Mouse (Mus musculus) macrophage (primary cell): ENCODE results near the gene Slc22a30. TPM values are rescaled to one million over a fixed set of nuclear protein-coding genes. Genes with fewer than 3 reads are reported as not detected.
"Not testable (repeated sequence)": the region's sequence is repeated elsewhere in the genome, so short reads cannot be mapped to it uniquely, and the experiment has no call there.

Experiments used
- H3K27ac ChIP-seq: fragments of 350-480 bp; formaldehyde crosslinking; 2 replicates; pipeline ENCODE4 v1.9.0; 2021
- H3K36me3 ChIP-seq: fragments of 350-480 bp; formaldehyde crosslinking; 2 replicates; pipeline ENCODE4 v1.9.0; 2021; ENCODE audit errors: inconsistent target
- H3K4me3 ChIP-seq: fragments of 350-480 bp; formaldehyde crosslinking; 2 replicates; pipeline ENCODE4 v1.9.0; 2021; ENCODE audit errors: inconsistent target
- H3K79me2 ChIP-seq: fragments of 350-480 bp; formaldehyde crosslinking; 2 replicates; pipeline ENCODE4 v1.9.0; 2021; ENCODE audit errors: inconsistent target
- WGBS: methylation state at CpG from one replicate; pipeline ENCODE4 v1.1.7; 2026; ENCODE audit warnings: inconsistent platforms; ENCODE audit not compliant: missing documents; 5-methylcytosine and 5-hydroxymethylcytosine counted together
- polyA plus RNA-seq: library from polyadenylated mRNA; stranded (reverse); fragments of 250-400 nt; gene quantifications from 3 replicates; pipeline ENCODE4 v1.2.4, GENCODE M21; 2018; ENCODE audit warnings: inconsistent platforms
- total RNA-seq, 78 experiments: library from RNA; depleted of rRNA; stranded (reverse); fragments of 250-400 nt; gene quantifications; 1 replicate in 9 of 78; 2 replicates in 24 of 78; 3 replicates in 43 of 78; 4 replicates in 2 of 78; pipeline ENCODE4 v1.2.4; 2018; ENCODE audit warnings: inconsistent platforms in 56 of 78

The Slc22a30 gene
- not detected for total RNA-seq (2018; cell fraction: chromatin; rRNA removed)
- not detected for total RNA-seq (2018; cell fraction: cytosol; rRNA removed)
- total RNA-seq (2018; cell fraction: nucleus; rRNA removed): not detected
- polyA plus RNA-seq: not detected in 3 replicates

DNA sequence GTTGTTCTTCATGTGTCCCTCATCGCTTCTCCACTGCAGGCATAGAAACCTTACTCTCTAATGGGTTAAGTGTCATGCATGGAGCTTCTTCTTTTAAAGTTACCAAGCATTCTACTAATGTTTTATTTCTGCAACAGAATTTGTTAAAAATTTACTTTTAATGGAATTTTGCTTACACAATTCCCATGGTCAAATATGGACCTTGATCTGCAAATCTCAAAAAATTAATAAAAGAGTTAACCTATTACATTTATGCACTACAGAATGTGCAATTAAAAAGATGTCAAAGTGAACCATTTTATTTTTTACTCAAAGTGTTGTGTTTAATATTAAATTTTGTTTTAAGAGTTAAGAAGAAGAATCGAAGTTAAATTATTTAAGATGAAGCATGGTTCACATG is at the start of gene Slc22a30:
TSS of gene Slc22a30 (minus strand) at position 101 of the 400 bp plus-strand sequence.
- H3K4me3 ChIP-seq, H3K27ac ChIP-seq, H3K79me2 ChIP-seq, H3K36me3 ChIP-seq: not testable (repeated sequence)
- 79% methylated on average over 1 of the region's 2 CpGs for WGBS

DNA sequence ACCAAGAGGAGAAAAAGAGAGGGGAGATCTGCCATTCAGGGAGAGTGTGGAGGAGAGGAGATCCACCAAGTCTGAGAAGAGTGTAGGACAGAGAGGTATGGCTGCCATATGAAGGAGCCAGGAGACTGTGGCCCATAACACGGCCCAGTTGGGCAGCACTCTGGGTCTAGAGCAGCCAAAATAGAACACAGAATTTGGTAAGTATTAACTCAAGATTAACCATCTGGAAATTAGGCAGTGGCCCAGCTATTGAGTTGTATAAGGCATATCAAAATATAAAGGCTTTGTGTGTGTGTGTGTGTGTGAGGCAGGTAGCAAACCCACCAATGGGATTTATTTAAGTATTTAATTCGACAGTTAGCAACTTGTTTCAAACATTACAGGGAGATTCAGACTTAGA is 43.4 kb upstream of the Slc22a30 start:
- Histone ChIP-seq H3K27ac (no peak overlapping the region), H3K36me3 (no peaks in the 10 kb centered on the region), H3K4me3 (no peak overlapping the region), H3K79me2 (no peaks in the 10 kb centered on the region)
- WGBS: 63% methylated on average over 2 of the region's 2 CpGs

DNA sequence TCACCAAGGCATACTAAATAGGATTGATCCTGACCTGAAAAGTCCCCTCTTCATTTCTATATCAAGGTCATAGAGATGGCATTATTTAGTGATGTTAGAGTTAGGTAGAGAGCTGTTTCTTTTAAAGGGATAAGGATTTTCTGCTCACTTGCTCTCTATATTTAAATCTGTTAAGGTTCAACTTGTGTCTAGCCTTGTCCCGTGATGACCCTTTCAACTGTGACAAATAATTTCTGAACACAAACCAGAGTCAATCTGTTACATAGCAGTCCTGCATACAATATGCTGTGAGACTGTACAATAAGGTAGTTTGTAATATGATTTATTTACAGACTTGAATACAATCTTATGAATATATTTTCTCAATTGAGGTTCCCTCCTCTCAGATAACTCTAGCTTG is 42.6 kb upstream of the Slc22a30 start:
- 78% methylated on average over 1 of the region's 1 CpGs for WGBS
- Histone ChIP-seq H3K36me3 (no peaks in the 10 kb centered on the region), H3K79me2 (no peaks in the 10 kb centered on the region), H3K4me3 (no peak overlapping the region), H3K27ac (no peak overlapping the region)

DNA sequence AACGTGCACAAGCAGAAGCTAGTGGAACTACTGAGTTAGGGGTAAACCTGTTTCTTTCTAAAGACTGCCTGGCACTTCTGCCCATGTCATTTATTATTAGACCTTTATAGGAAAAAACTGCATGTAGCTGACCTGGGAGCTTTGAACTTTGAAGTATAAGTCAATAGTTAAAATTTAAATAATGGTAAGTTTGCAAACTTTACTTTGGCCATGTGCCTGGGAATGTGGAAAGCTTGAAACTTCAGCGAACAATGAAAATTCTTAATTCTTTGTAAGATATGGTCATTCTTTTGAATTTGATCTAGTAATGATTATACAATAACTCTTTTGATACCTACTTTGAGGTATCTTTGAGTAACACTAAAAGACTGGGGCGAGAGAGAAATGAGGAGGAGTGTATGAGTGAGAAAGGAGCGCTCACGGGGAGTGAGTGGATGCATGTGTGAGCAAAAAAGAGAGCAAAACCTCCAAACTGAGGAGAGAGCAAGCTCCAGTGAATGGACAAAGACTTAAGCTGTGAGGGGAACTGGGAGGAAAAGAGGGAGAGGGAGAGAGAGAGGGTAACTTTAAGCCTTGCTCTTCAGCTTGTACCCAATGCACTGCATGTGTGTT is 26.2 kb upstream of the Slc22a30 start:
- Histone ChIP-seq H3K79me2 (no peaks in the 10 kb centered on the region), H3K27ac (no peak overlapping the region), H3K4me3 (no peak overlapping the region), H3K36me3 (no peaks in the 10 kb centered on the region)
- WGBS: 83% methylated on average over 5 of the region's 5 CpGs

DNA sequence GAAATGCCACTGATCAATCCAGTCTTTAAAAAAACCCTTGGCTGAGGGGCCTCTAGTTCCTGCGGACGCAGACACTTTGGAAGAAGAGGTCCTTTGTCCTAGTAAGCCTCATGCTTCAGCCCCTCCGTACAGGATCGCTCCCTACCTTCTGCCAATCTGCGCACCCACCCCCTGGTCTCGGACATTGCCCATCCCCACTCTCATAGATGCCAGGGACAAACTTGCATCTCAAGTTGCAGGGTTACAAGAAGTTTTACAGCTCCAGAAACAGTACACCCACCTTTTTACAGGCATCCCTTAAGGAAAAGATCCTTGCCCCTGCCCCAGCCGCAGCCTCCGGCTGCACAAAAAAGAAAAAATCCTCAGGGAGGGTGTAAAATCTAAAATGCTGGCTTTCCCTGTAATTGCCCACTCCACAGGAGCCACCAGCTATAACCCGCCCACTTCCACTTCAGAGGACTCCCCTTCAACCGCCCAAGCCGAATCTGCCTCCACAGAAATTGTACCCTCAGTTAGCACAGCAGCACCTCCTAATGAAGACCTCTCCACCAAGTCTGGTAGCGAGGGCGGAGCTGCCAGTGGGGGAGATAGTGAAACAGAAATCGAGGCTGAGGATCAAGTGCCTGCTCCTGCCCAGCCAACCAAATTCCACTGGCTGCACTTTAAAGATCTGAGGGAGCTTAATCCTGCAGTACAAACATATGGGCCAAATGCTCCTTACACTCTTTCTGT is 2.5 kb upstream of the Slc22a30 start:
- not testable (repeated sequence) for H3K27ac ChIP-seq, H3K79me2 ChIP-seq, H3K4me3 ChIP-seq, H3K36me3 ChIP-seq
- WGBS: 72% methylated on average over 14 of the region's 14 CpGs

Other genes with a start within 250 kb of the Slc22a30 start
- gene Slc22a29, start 186.2 kb downstream of the Slc22a30 start, polyA plus RNA-seq: not detected in 3 replicates
- gene Slc22a8, start 186.1 kb upstream of the Slc22a30 start, polyA plus RNA-seq: not detected in 3 replicates
- gene Slc22a6, start 212.9 kb upstream of the Slc22a30 start, polyA plus RNA-seq: not detected in 3 replicates